Mouse (Mus musculus) olfactory bulb, adult 2 months (tissue): Measurements from ENCODE around the gene Osbpl5.

Experiments
- CTCF ChIP-seq: fragments of 200-500 bp; IDR thresholded peaks from 2 replicates; pipeline ENCODE4 v1.5.1; 2012; ENCODE audit warnings: low read depth, mild to moderate bottlenecking, low read length, moderate library complexity; ENCODE audit not compliant: insufficient read depth
- POLR2A ChIP-seq: fragments of 200-500 bp; IDR thresholded peaks from 2 replicates; pipeline ENCODE4 v1.6.1; 2012; ENCODE audit warnings: mild to moderate bottlenecking, low read depth, low read length, moderate library complexity; ENCODE audit not compliant: insufficient read depth

DNA sequence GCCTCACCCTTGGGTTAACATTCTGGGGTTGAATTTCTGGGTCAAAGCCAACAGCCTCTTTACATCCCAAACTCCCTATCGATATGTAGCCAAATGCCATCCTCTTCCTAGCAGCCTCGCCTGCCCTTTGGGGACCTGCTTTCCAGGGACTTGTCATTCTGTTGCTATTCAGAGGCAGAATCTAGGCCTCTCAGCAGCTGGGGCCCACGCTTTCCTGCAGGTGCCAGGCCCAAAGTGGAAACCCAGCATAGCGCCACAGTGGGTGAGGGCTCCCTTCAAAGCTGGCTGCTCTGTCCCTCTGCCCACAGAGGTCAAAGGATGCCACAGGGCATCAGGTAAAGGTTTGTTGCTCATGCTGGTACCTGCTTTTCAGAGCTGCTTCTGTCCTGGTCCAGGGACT is 23.0 kb downstream of the Osbpl5 start:
- TF ChIP-seq POLR2A, result no peak
- TF ChIP-seq CTCF, result no peak
